Mouse (Mus musculus): Measurements from ENCODE around the gene Obp1b. TPM values are rescaled to one million over a fixed set of nuclear protein-coding genes. Genes with fewer than 3 reads are reported as not detected.
"Not testable (repeated sequence)": the region's sequence is repeated elsewhere in the genome, so short reads cannot be mapped to it uniquely, and the experiment has no call there.

The Obp1b gene
- not detected in 2 replicates for polyA plus RNA-seq (2012; ENCODE audit: insufficient read depth, insufficient read length, missing spikeins)

DNA sequence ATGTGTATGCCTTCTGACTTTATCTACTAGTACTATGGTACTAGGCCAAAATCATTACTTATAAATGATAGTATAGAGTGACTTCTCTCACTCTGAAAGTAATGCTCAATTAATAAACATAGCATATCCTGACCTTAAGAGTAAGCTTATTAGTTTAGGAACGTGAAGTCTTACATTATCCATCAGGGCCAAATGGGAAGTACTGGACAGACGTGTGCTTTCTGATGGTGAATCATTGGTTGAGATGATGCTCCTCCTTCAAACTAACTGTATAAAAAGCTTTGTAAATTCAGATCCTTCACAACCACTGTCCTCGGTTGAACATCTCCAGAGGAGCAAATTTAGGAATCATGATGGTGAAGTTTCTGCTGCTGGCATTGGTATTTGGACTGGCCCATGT lies at the start of gene Obp1b:
Gene Obp1b, plus strand, starts transcription at position 301 of the 400 bp plus-strand sequence.
- not testable (repeated sequence) for H3K4me1 ChIP-seq (ENCODE audit: control insufficient read depth, insufficient read depth, low read length); H3K27ac ChIP-seq (ENCODE audit: insufficient read depth, low read depth, low read length); H3K4me3 ChIP-seq (ENCODE audit: insufficient read depth, low read length)

DNA sequence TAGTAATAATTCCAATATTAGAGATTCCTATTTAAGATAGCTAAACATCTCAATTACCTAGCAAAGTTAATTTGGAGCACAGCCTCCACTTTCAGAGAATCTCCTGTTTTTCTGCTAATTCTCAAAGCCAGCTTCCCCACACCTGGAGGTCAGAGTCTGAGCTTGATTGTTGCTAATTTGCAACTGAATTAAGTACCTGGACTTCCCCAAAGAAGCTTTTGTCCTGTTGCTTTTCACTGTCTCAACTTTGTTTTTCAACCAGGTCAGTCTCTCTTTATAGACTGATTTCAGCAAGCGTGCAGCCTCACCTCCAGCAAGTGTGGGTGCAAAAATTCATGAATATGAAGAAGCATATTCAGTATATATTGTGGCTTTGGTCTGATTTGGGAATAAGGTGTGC lies 15.6 kb downstream of the Obp1b start:
- H3K4me3 ChIP-seq (ENCODE audit: insufficient read depth, low read length); H3K4me1 ChIP-seq (ENCODE audit: control insufficient read depth, insufficient read depth, low read length); H3K27ac ChIP-seq (ENCODE audit: insufficient read depth, low read depth, low read length): not testable (repeated sequence)

DNA sequence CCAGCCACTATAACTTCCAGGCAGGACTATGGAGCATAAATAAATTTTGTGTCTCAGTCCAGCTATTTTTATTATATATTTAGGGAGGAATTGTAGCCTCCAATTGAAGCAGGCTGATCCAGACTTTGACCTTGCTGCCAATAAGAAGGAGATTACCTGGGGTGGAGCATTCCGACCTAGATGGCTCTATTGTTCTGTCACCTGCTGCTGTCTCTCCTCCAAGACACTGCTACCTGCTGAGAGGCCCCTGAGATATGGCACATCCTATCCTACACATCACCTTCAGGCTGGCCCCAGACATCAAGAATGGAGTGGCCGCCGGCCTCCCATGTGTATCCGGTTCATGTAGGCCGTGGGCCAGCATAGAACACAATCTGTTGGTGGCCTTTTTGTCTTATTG lies 16.3 kb downstream of the Obp1b start:
- no peak overlapping the region for H3K4me3 ChIP-seq (ENCODE audit: insufficient read depth, low read length)
- TF ChIP-seq POLR2A (IDR thresholded peaks at IDR 0.05; ENCODE audit: borderline replicate concordance, low read depth, low read length), result no peak
- TF ChIP-seq CTCF (IDR thresholded peaks at IDR 0.05; ENCODE audit: low read depth, low read length), result no peak
- H3K27ac ChIP-seq (ENCODE audit: insufficient read depth, low read depth, low read length), result no peak overlapping the region
- H3K4me1 ChIP-seq (ENCODE audit: control insufficient read depth, insufficient read depth, low read length), result no peaks in the 10 kb centered on the region

Other genes with a start within 250 kb of the Obp1b start
- not detected in 2 replicates for gene Obp1a, start 95.4 kb upstream of the Obp1b start, polyA plus RNA-seq (2012; ENCODE audit: insufficient read depth, insufficient read length, missing spikeins)
- gene Gm5938, start 61.3 kb upstream of the Obp1b start, polyA plus RNA-seq (2012; ENCODE audit: insufficient read depth, insufficient read length, missing spikeins), result not detected in 2 replicates
- gene Gm14743, start 59.1 kb downstream of the Obp1b start, polyA plus RNA-seq (2012; ENCODE audit: insufficient read depth, insufficient read length, missing spikeins), result not detected in 2 replicates
- not detected in 2 replicates for gene 4930480E11Rik, start 182.9 kb downstream of the Obp1b start, polyA plus RNA-seq (2012; ENCODE audit: insufficient read depth, insufficient read length, missing spikeins)

All from bone marrow macrophage, adult 2 months (primary cell).